Mouse (Mus musculus) embryonic facial prominence, embryonic 11.5 days (tissue): ENCODE measurements around the gene Phf24. TPM values are rescaled to one million over a fixed set of nuclear protein-coding genes. Genes with fewer than 3 reads are reported as not detected.
A peak's percentile ranks its signal among the peaks of the same experiment; 100 is the strongest.

Experiments
- ATAC-seq: fragments of 200-750 bp; cut with Nextera tagmentation; replicated peaks from 2 replicates; pipeline ENCODE4 v1.8.0; 2017; ENCODE audit warnings: low read depth; ENCODE audit not compliant: insufficient number of reproducible peaks, low FRiP score, low TSS enrichment
- DNase-seq: peaks from one replicate; pipeline ENCODE4 v3.0.0-alpha.2; 2015; ENCODE audit warnings: low spot score
- H3K27ac ChIP-seq: fragments of 300-500 bp; sonication (generic); replicated peaks from 2 replicates; pipeline ENCODE4 v1.5.1; 2014; ENCODE audit warnings: mild to moderate bottlenecking, low read depth, low read length, control low read depth
- H3K27me3 ChIP-seq: fragments of 300-500 bp; sonication (generic); 2 replicates; pipeline ENCODE4 v1.6.1; 2014; ENCODE audit warnings: mild to moderate bottlenecking, low read length, moderate library complexity, mixed read lengths; ENCODE audit not compliant: control insufficient read depth, insufficient read depth
- H3K36me3 ChIP-seq: fragments of 300-500 bp; sonication (generic); replicated peaks from 2 replicates; pipeline ENCODE4 v1.6.1; 2014; ENCODE audit warnings: low read depth, mild to moderate bottlenecking, low read length, moderate library complexity, mixed read lengths; ENCODE audit not compliant: control insufficient read depth, insufficient read depth
- H3K4me1 ChIP-seq: fragments of 300-500 bp; sonication (generic); 2 replicates; pipeline ENCODE4 v1.6.1; 2014; ENCODE audit warnings: low read length, mixed read lengths; ENCODE audit not compliant: control insufficient read depth, insufficient read depth
- H3K4me2 ChIP-seq: fragments of 300-500 bp; sonication (generic); 2 replicates; pipeline ENCODE4 v1.6.1; 2014; ENCODE audit warnings: low read depth, mild to moderate bottlenecking, control low read depth, low read length, moderate library complexity
- H3K4me3 ChIP-seq: fragments of 300-500 bp; sonication (generic); 2 replicates; pipeline ENCODE4 v1.5.1; 2014; ENCODE audit warnings: low read depth, low read length, control low read depth
- H3K9ac ChIP-seq: fragments of 300-500 bp; sonication (generic); replicated peaks from 2 replicates; pipeline ENCODE4 v1.6.1; 2014; ENCODE audit warnings: mild to moderate bottlenecking, control low read depth, low read length
- H3K9me3 ChIP-seq: fragments of 300-500 bp; sonication (generic); replicated peaks from 2 replicates; pipeline ENCODE4 v1.6.1; 2016; ENCODE audit warnings: mild to moderate bottlenecking, low read length, inconsistent platforms, mixed read lengths; ENCODE audit not compliant: control insufficient read depth
- WGBS: fragments of 180-500 bp; shearing (Covaris S2); extraction: QIAGEN DNeasy Blood & Tissue Kit; methylation state at CpG from one replicate; pipeline ENCODE4 v1.1.7; 2014; 5-methylcytosine and 5-hydroxymethylcytosine counted together
- polyA plus RNA-seq: library from polyadenylated mRNA; unstranded; fragments of >200 nt; fragmentation: Nextera tagmentation; extraction: Ambion mirVana; gene quantifications from 2 replicates; pipeline ENCODE4 v1.2.1, GENCODE M21; 2014

The Phf24 gene
- polyA plus RNA-seq, 1 experiment from 2014 or later = 0.80 TPM

GRCm38 (mm10) chr4:42958942-42959341 is 42.5 kb downstream of the Phf24 start:
- Histone ChIP-seq H3K36me3 (no peaks in the 10 kb centered on the region; the same call in 1 of the 2 replicates), H3K4me3 (no peak overlapping the region), H3K9ac (no peak overlapping the region), H3K27me3 (no peaks in the 10 kb centered on the region), H3K4me2 (no peak overlapping the region), H3K4me1 (no peaks in the 10 kb centered on the region), H3K27ac (no peak overlapping the region), H3K9me3 (no peaks in the 10 kb centered on the region)
- 76% methylated on average over 8 of the region's 8 CpGs for WGBS
- no peak for DNase-seq
- ATAC-seq = no peak

GRCm38 (mm10) chr4:42959382-42959781 is 42.9 kb downstream of the Phf24 start:
- Histone ChIP-seq H3K36me3 (no peaks in the 10 kb centered on the region; the same call in 1 of the 2 replicates), H3K4me1 (no peaks in the 10 kb centered on the region), H3K27ac (no peak overlapping the region), H3K9ac (no peak overlapping the region), H3K4me2 (no peak overlapping the region), H3K4me3 (no peak overlapping the region), H3K9me3 (no peaks in the 10 kb centered on the region), H3K27me3 (0 out of 2 replicates have a peak, but pooled peaks cover under 1% of the 10 kb centered on the region)
- DNase-seq = no peak
- ATAC-seq = no peak
- WGBS = 67% methylated on average over 4 of the region's 4 CpGs

GRCm38 (mm10) chr4:42961592-42961991 is 45.1 kb downstream of the Phf24 start:
- H3K4me2 ChIP-seq = no peak overlapping the region
- no peaks in the 10 kb centered on the region for H3K9me3 ChIP-seq
- no peaks in the 10 kb centered on the region for H3K4me1 ChIP-seq
- 0 out of 2 replicates have a peak, but pooled peaks cover 2% of the 10 kb centered on the region for H3K27me3 ChIP-seq
- H3K4me3 ChIP-seq = no peak overlapping the region
- H3K9ac ChIP-seq = no peak overlapping the region
- DNase-seq (peak; percentile 68), ATAC-seq (no peak)
- 37% methylated on average over 4 of the region's 4 CpGs for WGBS
- no peak overlapping the region for H3K27ac ChIP-seq
- no peaks in the 10 kb centered on the region; the same call in 1 of the 2 replicates for H3K36me3 ChIP-seq

- Histone ChIP-seq H3K9me3 (no peaks in the 10 kb centered on the region), H3K4me2 (no peak overlapping the region), H3K4me1 (no peaks in the 10 kb centered on the region), H3K4me3 (no peak overlapping the region), H3K27ac (no peak overlapping the region), H3K9ac (no peak overlapping the region), H3K36me3 (no peaks in the 10 kb centered on the region), H3K27me3 (0 out of 2 replicates have a peak, but pooled peaks cover 2% of the 10 kb centered on the region)
- ATAC-seq = no peak
- WGBS = 93% methylated on average over 2 of the region's 2 CpGs
- no peak for DNase-seq
These were observed 47.0 kb downstream of the Phf24 start for GRCm38 (mm10) chr4:42963480-42963879.

- Histone ChIP-seq H3K27ac (no peak overlapping the region), H3K4me3 (no peak overlapping the region)
- ATAC-seq = no peak
These were observed 48.7 kb downstream of the Phf24 start for GRCm38 (mm10) chr4:42965039-42965719.

GRCm38 (mm10) chr4:42969304-42969703 is 52.8 kb downstream of the Phf24 start, which contains the start of gene 1700022I11Rik:
TSS of gene 1700022I11Rik (plus strand) at chr4:42969604.
- 91% methylated on average over 4 of the region's 4 CpGs for WGBS

More at GRCm38 (mm10) chr4:42965039-42965719, 48.7 kb downstream of the Phf24 start:
- H3K9me3 ChIP-seq = no peaks in the 10 kb centered on the region
- H3K4me1 ChIP-seq = no peaks in the 10 kb centered on the region
- no peak overlapping the region for H3K4me2 ChIP-seq
- no peaks in the 10 kb centered on the region for H3K36me3 ChIP-seq
- no peak overlapping the region for H3K9ac ChIP-seq
- peak; percentile 80 for DNase-seq
- 0 out of 2 replicates have a peak, but pooled peaks cover 2% of the 10 kb centered on the region for H3K27me3 ChIP-seq
- WGBS = 14% methylated on average over 12 of the region's 12 CpGs

GRCm38 (mm10) chr4:42972952-42973351 is 56.5 kb downstream of the Phf24 start:
- Histone ChIP-seq H3K9me3 (no peaks in the 10 kb centered on the region), H3K27ac (no peak overlapping the region), H3K27me3 (no peaks in the 10 kb centered on the region), H3K4me2 (no peak overlapping the region), H3K4me1 (no peaks in the 10 kb centered on the region), H3K36me3 (no peaks in the 10 kb centered on the region), H3K4me3 (no peak overlapping the region), H3K9ac (no peak overlapping the region)
- WGBS = 75% methylated on average over 4 of the region's 4 CpGs
- ATAC-seq (no peak), DNase-seq (no peak)

More at GRCm38 (mm10) chr4:42969304-42969703, 52.8 kb downstream of the Phf24 start, which contains the start of gene 1700022I11Rik:
- Histone ChIP-seq H3K27me3 (0 out of 2 replicates have a peak, but pooled peaks cover 2% of the 10 kb centered on the region), H3K27ac (no peak within 1 kb of the TSS), H3K9me3 (no peaks in the 10 kb centered on the region), H3K4me3 (no peak within 1 kb of the TSS), H3K4me1 (no peaks in the 10 kb centered on the region), H3K4me2 (no peak within 1 kb of the TSS), H3K9ac (no peak within 1 kb of the TSS), H3K36me3 (no peaks in the 10 kb centered on the region)
- DNase-seq (no peak), ATAC-seq (no peak)

- Histone ChIP-seq H3K27me3 (no peaks in the 10 kb centered on the region), H3K4me2 (no peak overlapping the region), H3K4me1 (no peaks in the 10 kb centered on the region), H3K4me3 (no peak overlapping the region), H3K9ac (no peak overlapping the region), H3K27ac (no peak overlapping the region), H3K9me3 (no peaks in the 10 kb centered on the region), H3K36me3 (peaks cover 4% of the 10 kb centered on the region; the same call in 1 of the 2 replicates)
- 84% methylated on average over 5 of the region's 5 CpGs for WGBS
- no peak for ATAC-seq
- no peak for DNase-seq
These were observed 57.4 kb downstream of the Phf24 start for GRCm38 (mm10) chr4:42973868-42974267.
